Mouse (Mus musculus) embryonic fibroblast, embryonic 13.5 days (primary cell): Measurements from ENCODE around the gene AI467606.

Experiments used
- CTCF ChIP-seq: IDR thresholded peaks from 2 replicates; pipeline ENCODE4 v1.5.1; 2011; ENCODE audit warnings: mild to moderate bottlenecking, control low read depth, low read length, moderate library complexity, borderline replicate concordance; ENCODE audit not compliant: insufficient read depth
- POLR2A ChIP-seq: IDR thresholded peaks from 2 replicates; pipeline ENCODE4 v1.6.1; 2011; ENCODE audit warnings: low read depth, mild to moderate bottlenecking, control low read depth, low read length, moderate library complexity

- TF ChIP-seq CTCF, result no peak
- no peak for TF ChIP-seq POLR2A
Observed at GRCm38 (mm10) chr7:127121911-127122270, 30.7 kb downstream of the AI467606 start, which contains the start of gene Qprt.
